Mouse (Mus musculus) testis, postnatal 14 days (tissue): ENCODE measurements at regions not wholly inside any gene's neighbourhood (a gene's known extent, or its start where the extent isn't known, plus 50 kb on each side); places are given as distances from the start of the nearest gene placed in this dataset.

Experiments used
- DNase-seq: peaks from one replicate; pipeline ENCODE4 v3.0.0; 2021; ENCODE audit warnings: low spot score

GRCm38 (mm10) chr3:70384235-70384634 lies 376.8 kb downstream of the Otol1 start:
- DNase-seq: no peak

DNA sequence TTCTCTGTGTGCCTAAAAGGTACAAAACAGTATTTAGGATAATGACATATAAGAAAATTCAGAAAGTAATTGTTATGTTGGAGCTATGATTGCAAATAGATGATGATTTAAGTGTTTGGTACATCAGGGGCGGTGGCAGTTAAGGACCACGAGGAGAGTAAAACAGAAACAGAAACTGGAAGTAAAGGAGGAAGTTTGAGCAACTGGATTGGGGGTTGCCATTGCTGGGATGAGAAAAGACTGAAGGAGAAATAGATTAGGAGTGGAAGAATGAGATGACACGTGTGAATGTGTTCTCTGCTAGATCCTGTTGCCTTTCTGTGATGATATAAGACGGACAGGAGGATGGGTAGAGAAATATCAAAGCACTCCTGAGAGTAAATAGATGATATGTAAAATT lies 378.5 kb downstream of the Otol1 start:
- DNase-seq: no peak

- DNase-seq: no peak
Measured at GRCm38 (mm10) chr3:70401187-70401586, 393.8 kb downstream of the Otol1 start.

GRCm38 (mm10) chr3:70406571-70406970 lies 399.2 kb downstream of the Otol1 start:
- DNase-seq: no peak

DNA sequence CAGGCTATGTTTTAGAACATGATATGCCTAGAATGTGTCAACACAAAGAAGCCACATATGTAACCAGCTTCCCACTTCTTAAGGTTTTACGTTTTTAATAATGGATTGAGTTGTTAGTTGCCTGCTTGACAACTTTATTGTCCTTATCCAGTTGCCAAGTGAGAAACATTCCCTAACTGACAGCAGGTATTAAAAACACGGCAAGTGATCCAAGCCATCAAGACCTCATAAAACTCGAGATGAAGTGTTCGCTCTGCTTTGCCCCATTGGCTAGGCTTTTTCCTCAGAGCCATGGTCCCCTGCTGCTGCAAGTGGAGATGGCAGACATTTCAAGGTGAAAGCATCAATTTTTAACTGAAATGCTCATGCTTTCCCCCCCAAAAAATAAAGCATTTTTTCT lies 410.9 kb downstream of the Otol1 start:
- no peak for DNase-seq

DNA sequence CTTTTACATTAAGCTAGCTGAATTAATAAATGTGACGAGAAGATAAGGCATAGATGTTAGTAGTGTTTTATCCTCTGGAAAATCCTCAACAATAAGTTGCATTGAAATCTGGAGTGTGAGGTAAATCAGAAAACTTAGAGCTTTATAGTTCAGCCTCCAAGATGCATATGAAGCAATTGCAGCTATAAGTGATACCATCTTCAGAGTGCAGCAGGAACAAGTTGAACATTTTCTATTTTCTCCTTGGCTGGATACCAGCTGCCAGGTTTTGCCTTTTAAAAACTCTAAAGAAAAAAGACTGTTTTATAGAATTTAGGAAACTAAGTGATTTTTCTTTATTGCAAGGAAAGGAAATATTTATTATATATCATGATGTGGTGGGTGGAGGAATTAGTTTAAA lies 414.6 kb downstream of the Otol1 start:
- no peak for DNase-seq

- no peak for DNase-seq
Measured at GRCm38 (mm10) chr3:70422669-70423068, 415.3 kb downstream of the Otol1 start.

GRCm38 (mm10) chr3:70436671-70437070 lies 429.3 kb downstream of the Otol1 start:
- DNase-seq: no peak

DNA sequence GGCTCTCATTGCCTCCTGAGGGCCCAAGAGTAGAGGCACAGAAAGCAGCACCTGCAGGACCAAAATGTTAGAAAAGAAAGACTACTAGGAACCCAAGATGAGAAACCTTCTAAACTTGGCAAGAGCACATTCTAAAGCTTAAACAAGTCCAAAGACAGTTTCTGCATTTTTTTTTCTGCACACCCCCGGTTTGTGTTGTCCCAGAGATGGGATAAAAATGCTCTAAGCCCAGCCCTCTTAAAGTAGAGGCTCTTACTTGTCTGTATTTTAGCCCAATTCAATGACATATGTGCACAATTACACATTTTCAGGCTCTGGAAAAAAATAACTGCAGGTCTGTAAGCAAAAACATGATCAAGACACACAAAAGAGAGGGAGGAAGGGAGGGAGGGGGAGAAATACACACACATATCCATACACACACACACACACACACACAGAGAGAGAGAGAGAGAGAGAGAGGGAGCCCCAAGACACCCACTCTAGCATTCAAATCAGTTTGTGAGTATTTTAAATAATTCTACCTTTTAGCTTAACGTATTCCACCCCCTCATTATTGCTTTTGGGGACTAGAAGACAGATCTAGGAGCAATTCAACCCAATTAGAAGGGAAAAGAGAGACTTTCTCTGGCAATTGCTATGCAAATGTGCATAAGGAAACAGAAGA lies 449.9 kb downstream of the Otol1 start:
- no peak for DNase-seq

DNA sequence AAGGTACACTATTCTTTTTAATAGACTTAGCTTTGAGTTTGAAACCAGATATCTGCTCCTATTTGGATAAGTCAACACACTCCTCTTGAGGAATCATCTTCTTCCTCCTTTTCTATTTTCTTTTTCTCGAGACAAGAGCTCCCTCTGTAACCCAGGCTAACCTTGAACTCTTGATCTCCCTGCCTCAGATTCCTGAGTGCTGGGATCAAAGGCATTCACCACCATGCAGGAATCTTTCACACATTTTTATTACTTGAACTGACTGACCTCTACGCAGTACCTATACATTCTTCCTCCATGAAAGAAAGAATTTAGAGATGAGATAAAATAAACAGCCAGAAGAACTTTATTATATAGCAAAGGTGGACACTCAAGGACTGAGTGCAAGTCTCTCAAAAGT lies 453.4 kb downstream of the Otol1 start:
- no peak for DNase-seq

DNA sequence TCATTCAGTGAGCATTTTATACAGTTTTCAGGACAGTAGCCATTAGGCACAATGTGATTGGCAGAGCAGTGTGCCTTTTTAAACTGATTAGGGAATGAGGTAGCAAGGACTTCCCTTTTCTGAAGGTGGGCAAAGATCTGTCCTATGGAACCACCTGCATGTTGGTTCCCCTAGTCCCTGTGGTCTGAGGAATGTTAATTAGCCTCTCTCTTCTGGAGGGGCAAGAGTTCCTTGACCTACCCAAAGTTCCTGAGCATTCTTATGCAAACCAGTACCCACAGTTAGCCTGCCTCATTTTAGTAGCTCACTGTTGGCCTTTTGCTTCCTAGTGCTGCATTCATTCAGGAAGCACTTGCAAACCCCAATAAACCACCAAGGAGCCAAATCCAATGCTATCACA lies 455.8 kb downstream of the Otol1 start:
- DNase-seq: no peak

- no peak for DNase-seq
Measured at GRCm38 (mm10) chr3:70482521-70482920, 475.1 kb downstream of the Otol1 start.

DNA sequence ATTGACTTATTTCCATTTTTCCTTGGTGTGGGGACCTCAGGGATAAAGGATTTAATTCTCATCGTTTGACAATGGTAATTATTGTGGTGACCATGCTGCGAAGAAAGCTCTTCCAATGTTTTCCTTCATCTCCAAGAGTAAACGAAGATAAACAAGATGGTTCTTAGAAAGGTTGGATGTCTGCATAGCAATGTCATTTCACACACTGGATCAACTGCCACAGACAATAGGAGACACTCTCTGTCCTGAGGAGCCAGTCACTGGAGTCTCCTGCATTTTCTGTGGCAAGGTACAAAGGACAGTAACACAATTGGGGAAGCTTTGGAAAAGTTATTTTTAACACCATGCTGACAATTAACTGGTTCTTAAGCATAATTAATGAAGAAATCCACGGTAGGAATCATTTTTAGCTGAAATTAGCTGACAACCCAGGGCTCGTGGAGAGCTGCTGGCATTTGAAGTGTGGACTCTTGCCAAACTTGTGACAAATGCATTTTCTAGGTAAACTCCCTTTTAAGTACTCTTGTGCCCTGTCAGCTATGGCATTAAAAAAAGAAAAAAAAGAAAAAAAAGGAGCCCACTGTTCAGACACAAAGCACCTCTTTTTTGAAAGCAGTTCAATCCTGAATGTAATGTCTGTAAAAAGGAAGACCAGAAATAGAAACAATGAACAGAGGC lies 475.8 kb downstream of the Otol1 start:
- no peak for DNase-seq

- DNase-seq: no peak
Measured at GRCm38 (mm10) chr3:70496431-70496830, 489.0 kb downstream of the Otol1 start.

DNA sequence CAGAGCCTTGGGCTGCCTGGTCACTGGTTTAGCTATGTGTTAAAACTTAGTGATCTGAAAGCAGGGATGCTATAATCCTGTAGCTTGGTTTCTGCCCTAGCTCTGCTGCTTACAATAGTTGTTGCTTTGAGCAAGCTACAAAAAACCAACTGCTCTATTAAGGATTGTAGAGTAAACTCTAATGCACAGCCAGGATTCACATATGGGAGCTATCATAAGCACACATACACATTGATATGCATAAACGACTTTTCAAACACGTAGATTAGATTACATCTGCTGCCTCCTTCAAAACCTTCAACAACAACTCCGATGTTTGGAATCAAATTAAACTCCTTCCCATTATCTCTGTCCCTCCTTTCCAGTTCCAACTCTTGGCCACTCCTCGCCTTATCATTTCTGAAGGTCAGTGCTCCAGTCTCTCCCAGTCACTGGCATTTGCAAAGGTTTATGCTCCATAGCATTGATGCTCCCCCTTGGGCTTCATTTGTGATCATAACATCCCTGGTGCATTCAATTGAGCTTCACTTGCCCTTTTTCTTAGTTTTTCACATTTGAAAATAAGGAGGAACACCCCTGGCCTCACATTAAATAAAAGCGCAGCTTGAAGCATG lies 492.9 kb downstream of the Otol1 start:
- no peak for DNase-seq

DNA sequence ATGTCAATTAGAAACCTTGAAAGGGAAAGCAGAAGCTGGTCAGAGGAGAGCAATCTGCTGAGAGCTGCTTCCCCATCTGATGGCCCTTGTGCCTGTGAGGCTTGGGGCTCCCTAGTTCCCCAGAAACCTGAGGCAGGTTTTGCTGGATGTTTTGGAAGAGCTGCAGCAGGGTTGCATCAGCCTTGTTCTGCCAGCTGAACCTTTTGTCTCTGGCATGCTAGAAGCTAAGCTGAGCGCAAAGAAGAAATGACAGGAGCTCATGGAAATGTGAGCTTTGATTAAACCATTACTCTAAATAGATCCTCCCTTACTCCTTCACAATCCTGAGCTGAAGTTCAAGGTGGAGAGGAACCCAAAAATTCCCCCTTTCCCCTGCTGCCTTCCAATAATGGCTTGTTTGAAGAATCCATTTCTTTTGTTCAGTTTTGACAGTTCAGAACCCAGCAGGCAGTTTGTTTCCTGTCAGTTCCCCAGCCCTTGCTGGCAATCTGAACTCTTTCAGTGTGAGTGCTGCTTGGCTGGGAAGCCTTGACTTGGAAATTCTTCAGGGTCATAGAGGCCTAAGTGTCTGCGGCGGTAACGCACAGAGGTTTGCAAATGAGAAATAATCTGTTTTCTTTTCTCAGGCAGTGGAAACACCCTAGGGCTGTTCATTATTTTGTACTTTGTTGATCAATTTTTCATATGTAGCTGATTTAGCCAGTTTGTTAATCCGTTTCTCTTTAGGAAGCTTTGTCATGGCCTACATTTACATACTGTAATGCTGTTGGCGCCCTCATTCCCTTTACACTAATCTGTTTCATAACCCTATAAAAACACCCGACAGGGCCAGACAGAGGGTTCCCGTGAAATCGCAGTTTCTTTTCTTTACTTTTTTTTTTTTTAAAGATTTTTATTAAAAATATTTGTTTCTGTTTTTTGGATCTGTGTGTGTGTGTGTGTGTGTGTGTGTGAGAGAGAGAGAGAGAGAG lies 493.9 kb downstream of the Otol1 start:
- peak; percentile 8 for DNase-seq

- no peak for DNase-seq
Measured at GRCm38 (mm10) chr3:70533593-70534321, 526.3 kb downstream of the Otol1 start.

- DNase-seq: no peak
Measured at GRCm38 (mm10) chr3:70535084-70535483, 527.7 kb downstream of the Otol1 start.

DNA sequence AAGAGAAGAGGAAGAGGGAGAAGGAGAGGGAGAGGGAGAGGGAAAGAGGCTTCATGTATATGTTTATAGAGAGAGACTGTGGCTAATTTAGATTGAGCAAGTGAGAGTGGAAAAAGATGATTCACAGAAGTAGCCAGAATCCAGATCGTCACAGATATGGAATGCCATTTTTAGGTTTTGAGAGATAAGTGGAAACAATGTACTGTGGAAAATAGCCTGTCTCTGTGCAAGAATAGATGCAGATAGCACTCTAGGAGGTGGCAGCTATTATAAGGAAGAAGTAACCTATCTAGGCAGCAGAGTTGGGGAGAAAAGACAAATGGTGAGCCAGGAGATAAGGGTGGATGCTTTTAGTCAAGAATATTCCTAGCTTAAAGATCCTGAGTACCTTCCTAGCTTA lies 536.5 kb downstream of the Otol1 start:
- no peak for DNase-seq

GRCm38 (mm10) chr3:70557821-70558220 lies 550.4 kb downstream of the Otol1 start:
- DNase-seq: no peak

DNA sequence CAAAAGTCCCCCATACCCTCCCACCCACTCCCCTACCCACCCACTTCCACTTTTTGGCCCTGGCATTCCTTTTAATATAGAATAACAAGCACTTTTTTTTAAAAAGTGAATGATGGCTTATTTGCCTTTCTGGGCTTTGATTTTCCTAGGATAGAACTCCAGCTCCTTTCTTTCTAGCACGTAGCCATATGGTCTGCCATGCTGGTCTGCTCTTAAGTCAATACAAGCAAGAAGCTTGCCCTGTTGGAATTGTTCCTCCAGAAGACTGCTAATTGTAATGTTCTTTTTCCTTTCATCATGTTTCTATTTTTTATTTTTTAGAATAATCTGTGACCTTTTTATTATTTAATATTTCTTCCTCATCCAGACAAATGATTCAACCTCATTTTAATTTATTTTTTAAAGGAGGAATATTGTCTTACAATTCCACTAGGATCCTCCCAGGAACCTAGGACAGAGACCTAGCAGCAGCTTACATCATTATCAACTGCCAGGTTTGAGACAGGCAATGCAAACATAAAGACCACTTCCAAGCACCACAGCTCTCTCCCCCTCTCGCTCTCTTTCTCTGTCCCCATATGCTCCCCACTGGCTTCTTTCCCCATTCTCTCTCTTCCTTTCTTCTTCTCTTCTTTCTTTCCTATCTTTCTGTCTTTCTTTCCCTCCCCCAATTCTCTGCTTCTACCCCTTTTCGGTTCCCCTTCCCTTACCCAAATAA lies 558.9 kb downstream of the Otol1 start:
- DNase-seq: no peak
